Mouse (Mus musculus) 3T3-L1 (cell line): ENCODE results near the gene Usp32.
A peak's percentile ranks its signal among the peaks of the same experiment; 100 is the strongest.

Experiments
- DNase-seq: peaks from one replicate; pipeline ENCODE4 v3.0.0-alpha.2; 2015; ENCODE audit warnings: low read depth, low spot score

The Usp32 gene

GRCm38 (mm10) chr11:84985421-84985820 is 154.5 kb downstream of the Usp32 start:
- no peak for DNase-seq

- DNase-seq, result no peak
These were observed 159.3 kb downstream of the Usp32 start for GRCm38 (mm10) chr11:84980697-84981096.

GRCm38 (mm10) chr11:84979351-84979750 is 160.6 kb downstream of the Usp32 start:
- no peak for DNase-seq

- DNase-seq, result peak; percentile 61
These were observed 161.8 kb downstream of the Usp32 start for GRCm38 (mm10) chr11:84978113-84978512.

- DNase-seq, result no peak
These were observed 162.5 kb downstream of the Usp32 start for GRCm38 (mm10) chr11:84977385-84977952.

- DNase-seq, result no peak
These were observed 163.3 kb downstream of the Usp32 start for GRCm38 (mm10) chr11:84976706-84977105.

- no peak for DNase-seq
These were observed 165.4 kb downstream of the Usp32 start for GRCm38 (mm10) chr11:84974582-84974981.

GRCm38 (mm10) chr11:84973661-84974060 is 166.3 kb downstream of the Usp32 start:
- no peak for DNase-seq

- no peak for DNase-seq
These were observed 167.9 kb downstream of the Usp32 start for GRCm38 (mm10) chr11:84972067-84972466.

GRCm38 (mm10) chr11:84968775-84969174 is 171.2 kb downstream of the Usp32 start:
- DNase-seq, result peak; percentile 12

GRCm38 (mm10) chr11:84968309-84968708 is 171.7 kb downstream of the Usp32 start:
- DNase-seq, result no peak

GRCm38 (mm10) chr11:84967113-84967512 is 172.8 kb downstream of the Usp32 start:
- no peak for DNase-seq

GRCm38 (mm10) chr11:84966696-84967095 is 173.3 kb downstream of the Usp32 start:
- no peak for DNase-seq

- DNase-seq, result no peak
These were observed 176.4 kb downstream of the Usp32 start for GRCm38 (mm10) chr11:84963556-84963955.

GRCm38 (mm10) chr11:84962536-84962935 is 177.4 kb downstream of the Usp32 start:
- no peak for DNase-seq

GRCm38 (mm10) chr11:84961571-84961970 is 178.4 kb downstream of the Usp32 start:
- DNase-seq, result no peak

- no peak for DNase-seq
These were observed 179.2 kb downstream of the Usp32 start for GRCm38 (mm10) chr11:84960780-84961179.

GRCm38 (mm10) chr11:84960291-84960690 is 179.7 kb downstream of the Usp32 start:
- DNase-seq, result no peak

- DNase-seq, result peak; percentile 48
These were observed 180.2 kb downstream of the Usp32 start for GRCm38 (mm10) chr11:84959701-84960181.

- DNase-seq, result no peak
These were observed 180.8 kb downstream of the Usp32 start for GRCm38 (mm10) chr11:84959181-84959580.

GRCm38 (mm10) chr11:84958271-84958630 is 181.7 kb downstream of the Usp32 start:
- no peak for DNase-seq

- DNase-seq, result no peak
These were observed 182.2 kb downstream of the Usp32 start, which contains the start of gene Car4 for GRCm38 (mm10) chr11:84957591-84958270. Gene Car4 (plus strand): TSS chr11:84957786.

- DNase-seq, result no peak
These were observed 182.8 kb downstream of the Usp32 start for GRCm38 (mm10) chr11:84957171-84957570.
